Mouse (Mus musculus) CH12F3 (cell line): ENCODE data around the gene Ncoa3.

ENCODE experiments used
- in situ Hi-C: fragments of 300-500 bp; cut with MboI; formaldehyde crosslinking; loops from 2 replicates; pipeline ENCODE4 v1.14.3; 2020; ENCODE audit warnings: low sequenced_read_pairs

Ncoa3 gene

DNA sequence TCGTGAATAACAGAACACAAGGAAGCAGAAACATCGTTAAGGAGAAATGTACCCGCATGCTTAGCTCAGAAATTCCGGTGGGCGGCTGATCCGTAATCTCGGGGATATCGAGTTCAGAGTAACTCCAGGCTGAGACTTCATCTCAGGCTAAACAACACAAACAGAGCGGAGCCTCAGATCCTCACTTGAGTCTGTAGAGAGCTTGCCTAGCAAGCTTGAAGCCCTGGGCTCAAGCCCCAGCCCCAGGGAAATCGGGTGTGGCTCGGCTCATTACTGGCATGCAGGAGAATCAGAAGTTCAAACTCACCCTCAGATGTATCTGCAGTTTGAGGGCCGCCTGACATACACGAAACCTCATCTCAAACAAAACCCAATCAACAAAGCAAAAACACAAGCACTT lies 22.5 kb upstream of the Ncoa3 start:
- in situ Hi-C loops = no loop called here

GRCm38 (mm10) chr2:165970767-165971166 lies 21.7 kb upstream of the Ncoa3 start:
- in situ Hi-C loops = no loop called here

DNA sequence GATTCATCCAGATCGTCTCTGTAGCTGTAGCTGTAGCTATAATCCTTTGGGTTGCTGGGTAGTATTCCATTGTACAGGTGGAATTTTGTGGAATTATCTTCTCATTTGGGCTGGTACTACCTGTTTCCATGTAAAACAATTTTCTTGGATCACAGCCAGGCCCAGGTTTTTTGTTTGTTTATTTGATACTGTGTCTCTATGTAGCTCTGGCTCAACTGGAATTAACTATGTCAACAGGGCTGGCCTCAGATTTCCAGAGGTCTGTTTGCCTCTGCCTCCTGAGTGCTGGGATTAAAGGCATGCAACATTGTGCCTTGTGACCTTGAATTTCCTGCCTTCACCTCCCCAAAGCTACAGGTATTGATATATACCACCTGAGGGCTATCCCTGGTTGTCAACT lies 18.1 kb upstream of the Ncoa3 start:
- in situ Hi-C loops = no loop called here

GRCm38 (mm10) chr2:165976186-165976585 lies 16.2 kb upstream of the Ncoa3 start:
- in situ Hi-C loops = no loop called here

- in situ Hi-C loops = no loop called here
These were observed 15.6 kb upstream of the Ncoa3 start for GRCm38 (mm10) chr2:165976874-165977273.

DNA sequence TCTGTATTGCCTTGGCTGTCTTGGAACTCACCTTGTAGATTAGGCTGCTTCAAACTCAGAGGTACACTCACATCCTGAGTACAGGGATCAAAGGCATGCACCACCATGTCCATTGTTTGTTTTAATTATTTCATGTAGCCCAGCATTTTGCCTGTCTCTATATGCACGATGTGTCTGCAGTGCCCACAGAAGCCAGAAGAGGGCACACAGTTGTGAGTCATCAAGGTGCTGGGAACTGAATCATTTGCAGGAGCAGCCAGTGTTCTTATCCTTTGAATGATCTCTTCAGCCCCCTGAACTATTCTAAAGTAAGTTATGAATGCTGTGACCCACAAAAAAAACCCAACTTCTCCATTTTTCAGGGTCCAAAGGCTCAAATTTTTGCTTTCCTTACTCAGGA lies 14.3 kb upstream of the Ncoa3 start:
- in situ Hi-C loops = no loop called here

GRCm38 (mm10) chr2:165981248-165981977 lies 11.0 kb upstream of the Ncoa3 start:
- in situ Hi-C loops = no loop called here

- in situ Hi-C loops = no loop called here
These were observed 9.7 kb upstream of the Ncoa3 start for GRCm38 (mm10) chr2:165982512-165983389.

GRCm38 (mm10) chr2:165984318-165984717 lies 8.1 kb upstream of the Ncoa3 start:
- in situ Hi-C loops = no loop called here

GRCm38 (mm10) chr2:165984891-165985290 lies 7.5 kb upstream of the Ncoa3 start:
- in situ Hi-C loops = no loop called here

- in situ Hi-C loops = no loop called here
These were observed 6.9 kb upstream of the Ncoa3 start for GRCm38 (mm10) chr2:165985581-165985980.

DNA sequence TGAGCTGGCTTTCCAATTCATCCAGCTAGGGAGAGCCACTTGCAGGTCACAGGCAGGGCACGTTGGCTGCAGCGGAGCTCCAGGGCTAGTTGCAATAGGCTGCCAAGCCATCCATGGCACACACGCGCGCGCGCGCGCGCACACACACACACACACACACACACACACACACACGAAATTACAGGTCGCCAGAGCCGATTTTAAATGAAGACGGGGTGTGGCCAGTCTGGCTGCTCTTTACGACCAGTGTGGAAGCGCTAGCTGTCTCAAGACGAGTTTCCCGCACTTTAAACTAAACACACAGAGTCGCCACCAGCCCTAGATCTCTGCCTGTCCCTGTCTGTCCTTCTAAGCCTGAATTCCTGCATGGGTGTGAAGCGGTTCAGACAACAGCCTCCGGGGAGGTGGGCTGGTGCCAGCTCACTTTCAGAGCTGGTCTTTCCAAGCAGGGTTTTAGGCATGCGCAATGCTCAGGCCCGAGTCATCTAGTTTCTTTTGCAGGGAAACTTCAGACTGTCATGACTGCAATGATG lies 5.4 kb upstream of the Ncoa3 start:
- in situ Hi-C loops = no loop called here

GRCm38 (mm10) chr2:165993173-165993900 lies 901 bp downstream of the Ncoa3 start:
- in situ Hi-C loops = no loop called here

GRCm38 (mm10) chr2:165994341-165994740 lies 1.9 kb downstream of the Ncoa3 start:
- in situ Hi-C loops = no loop called here

DNA sequence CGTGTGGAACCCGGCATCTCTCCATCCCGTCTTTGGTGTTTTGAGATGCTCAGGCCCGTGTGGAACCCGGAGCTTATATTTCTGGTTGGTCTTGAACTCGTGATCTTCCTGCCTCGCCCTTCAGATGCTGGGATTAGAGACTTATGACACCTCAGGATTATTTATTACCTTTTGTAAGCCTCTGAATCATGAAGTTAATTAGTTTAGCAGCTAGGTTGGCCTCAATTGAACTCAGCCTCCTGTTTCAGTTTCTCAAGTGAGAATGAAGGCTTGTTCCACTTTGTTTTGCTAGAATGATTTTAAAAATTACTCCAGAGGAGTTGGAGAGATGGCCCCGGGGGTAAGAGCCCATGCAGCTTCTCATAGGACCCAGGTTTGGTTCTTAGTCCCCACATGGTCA lies 3.3 kb downstream of the Ncoa3 start:
- in situ Hi-C loops = no loop called here

DNA sequence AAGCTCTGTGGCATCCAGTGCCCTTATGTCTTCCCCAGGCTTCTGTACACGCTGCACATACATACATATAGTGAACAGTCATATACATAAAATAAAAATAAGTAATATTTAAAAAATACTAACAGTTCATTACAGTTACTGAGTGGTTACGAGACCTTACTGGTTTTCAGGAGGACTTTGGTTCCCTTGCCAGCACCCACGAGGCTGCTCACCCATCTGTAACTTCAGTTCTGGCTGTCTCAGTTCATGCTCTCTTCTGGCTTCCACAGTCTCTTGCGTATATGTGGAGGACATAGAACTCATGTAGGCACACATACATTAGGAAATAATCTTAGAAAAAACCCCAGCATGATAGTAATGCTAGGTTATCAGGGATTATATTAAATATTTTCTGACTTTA lies 3.7 kb downstream of the Ncoa3 start:
- in situ Hi-C loops = no loop called here

GRCm38 (mm10) chr2:165997256-165997967 lies 5.0 kb downstream of the Ncoa3 start:
- in situ Hi-C loops = no loop called here

GRCm38 (mm10) chr2:165998969-165999368 lies 6.5 kb downstream of the Ncoa3 start:
- in situ Hi-C loops = no loop called here

GRCm38 (mm10) chr2:165999790-166000189 lies 7.4 kb downstream of the Ncoa3 start:
- in situ Hi-C loops = no loop called here

GRCm38 (mm10) chr2:166000242-166000641 lies 7.8 kb downstream of the Ncoa3 start:
- in situ Hi-C loops = no loop called here

DNA sequence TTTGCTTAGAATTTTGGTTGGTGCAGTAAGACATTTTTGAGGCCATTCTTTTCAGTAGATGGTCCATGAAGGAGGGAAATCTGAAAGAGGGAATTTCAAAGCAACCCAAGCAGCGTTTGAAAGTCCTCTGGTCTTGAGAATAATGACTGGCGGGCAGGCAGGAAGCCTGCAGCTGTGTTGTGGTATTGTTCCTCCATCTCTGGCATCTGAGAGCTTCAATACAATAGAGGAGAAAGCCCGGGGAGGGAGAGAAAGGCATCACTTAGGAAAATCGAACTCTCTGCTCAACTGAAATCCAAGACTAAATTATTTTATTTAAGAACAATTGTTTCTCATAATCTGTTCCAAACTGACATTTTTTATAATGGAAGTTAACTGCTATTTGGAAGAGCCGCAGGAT lies 8.3 kb downstream of the Ncoa3 start:
- in situ Hi-C loops = no loop called here
